Mouse (Mus musculus) lung, adult 2 months (tissue): ENCODE results near the gene Tmem237.

Source experiments
- CTCF ChIP-seq: fragments of 200-500 bp; IDR thresholded peaks from 2 replicates; pipeline ENCODE4 v1.5.1; 2011; ENCODE audit warnings: mild to moderate bottlenecking, low read length, control low read depth; ENCODE audit not compliant: insufficient read depth
- POLR2A ChIP-seq: fragments of 200-500 bp; IDR thresholded peaks from 2 replicates; pipeline ENCODE4 v1.6.1; 2011; ENCODE audit warnings: low read depth, mild to moderate bottlenecking, control low read depth, low read length, borderline replicate concordance; ENCODE audit errors: extremely low read depth

DNA sequence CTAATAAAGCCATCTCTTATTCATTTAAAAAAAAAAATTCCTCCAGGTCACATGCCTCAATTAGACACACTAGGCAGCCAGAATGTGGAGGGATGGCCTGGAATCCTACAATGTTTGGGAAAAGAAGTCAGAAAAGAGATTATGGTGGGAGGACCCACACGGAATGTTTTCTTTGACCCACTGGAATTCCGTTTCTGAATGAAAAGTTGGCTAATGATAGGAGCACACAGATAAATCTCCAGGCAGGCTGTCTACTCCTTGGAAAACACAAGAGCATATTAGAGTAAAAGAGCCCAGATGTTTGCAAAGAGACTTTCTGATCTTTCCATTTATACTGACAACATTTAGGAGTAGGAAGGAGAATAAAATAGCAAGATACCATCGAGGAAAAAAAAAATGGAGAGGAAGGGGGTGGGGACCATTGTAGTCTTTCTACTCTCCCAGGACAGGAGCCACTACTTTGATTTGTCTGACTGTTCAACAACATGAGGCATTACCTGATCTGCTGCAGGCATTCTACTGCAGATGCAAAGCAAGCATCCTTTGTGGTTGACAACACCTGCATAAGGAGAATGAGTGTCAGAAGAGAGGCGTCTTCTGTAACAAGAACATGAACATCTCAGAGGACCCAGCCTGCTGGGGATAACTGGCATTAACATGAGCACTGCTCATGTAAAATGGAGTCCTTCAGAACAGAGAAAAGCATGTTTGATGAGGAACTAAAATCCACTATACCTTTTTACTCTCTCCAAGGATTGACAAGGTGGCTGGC, 47.6 kb upstream of the Tmem237 start:
- TF ChIP-seq CTCF (no peak), POLR2A (no peak)
